Mouse (Mus musculus) lung, adult 2 months (tissue): ENCODE results near the gene Zfp839. TPM values are rescaled to one million over a fixed set of nuclear protein-coding genes. Genes with fewer than 3 reads are reported as not detected.

Source experiments
- DNase-seq: peaks from one replicate; pipeline ENCODE4 v3.0.0; 2022
- H3K4me1 ChIP-seq: fragments of 200-500 bp; 2 replicates; pipeline ENCODE4 v1.6.1; 2011; ENCODE audit warnings: low read length; ENCODE audit not compliant: control insufficient read depth, insufficient read depth
- H3K4me3 ChIP-seq: fragments of 200-500 bp; replicated peaks from 2 replicates; pipeline ENCODE3; 2011; ENCODE audit warnings: low read depth, mild to moderate bottlenecking, control low read depth, low read length; ENCODE audit errors: extremely low read depth
- CTCF ChIP-seq: fragments of 200-500 bp; IDR thresholded peaks from 2 replicates; pipeline ENCODE4 v1.5.1; 2011; ENCODE audit warnings: mild to moderate bottlenecking, low read length, control low read depth; ENCODE audit not compliant: insufficient read depth
- POLR2A ChIP-seq: fragments of 200-500 bp; IDR thresholded peaks from 2 replicates; pipeline ENCODE4 v1.6.1; 2011; ENCODE audit warnings: low read depth, mild to moderate bottlenecking, control low read depth, low read length, borderline replicate concordance; ENCODE audit errors: extremely low read depth
- WGBS: fragments of 180-500 bp; shearing (Covaris S2); methylation state at CpG from one replicate; pipeline ENCODE4 v1.1.7; 2018; 5-methylcytosine and 5-hydroxymethylcytosine counted together
- polyA plus RNA-seq: library from polyadenylated mRNA; depleted of rRNA; stranded (reverse); fragments of >200 nt; gene quantifications from 2 replicates; pipeline ENCODE4 v1.2.3, GENCODE M21; 2012

The Zfp839 gene
- polyA plus RNA-seq, 1 experiment, result 5.7 TPM

DNA sequence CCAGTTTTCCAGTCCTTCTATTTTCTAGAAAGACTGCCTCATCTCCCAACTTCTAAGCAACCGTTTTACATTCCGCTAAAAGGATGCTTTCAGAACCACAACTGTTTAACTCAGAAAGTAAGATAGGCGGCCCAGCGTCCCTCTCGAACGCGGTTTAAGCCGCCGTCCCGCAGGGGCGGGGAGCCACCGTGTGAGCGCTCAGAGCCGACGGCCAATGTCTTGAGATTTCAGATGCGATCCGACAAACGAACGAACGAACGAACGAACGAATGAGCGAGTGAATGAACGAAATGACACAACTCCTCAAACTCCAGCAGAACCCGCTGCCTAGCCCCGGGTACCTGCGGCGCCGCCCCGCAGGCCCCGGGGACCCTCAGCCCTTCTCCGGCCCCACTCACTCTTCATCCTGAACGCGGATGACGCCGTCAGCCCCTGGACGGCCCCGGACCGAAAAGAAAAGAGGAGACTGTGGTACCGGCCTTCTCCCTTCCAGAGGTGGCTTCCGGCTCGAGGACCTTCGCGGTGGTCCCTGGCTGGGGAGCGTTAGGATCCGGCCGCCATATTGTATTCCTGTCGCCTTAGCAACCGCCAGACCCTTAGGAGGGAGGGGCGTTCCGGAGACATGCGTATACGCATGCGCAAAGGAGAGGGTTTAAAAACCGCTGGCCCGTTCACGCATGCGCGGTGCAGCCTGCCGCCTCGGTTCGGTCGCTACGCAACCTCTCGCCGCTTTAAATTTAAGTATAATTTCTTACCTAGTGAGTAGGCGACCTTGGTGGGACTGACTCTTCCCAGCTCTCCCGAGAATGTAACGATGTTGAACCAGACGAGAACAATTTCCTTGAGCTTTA, 9.5 kb upstream of the Zfp839 start, which contains the start of gene Mok:
Mok (minus strand) TSS at position 592 of the 851 bp plus-strand sequence.
- WGBS, result under 1% methylated on average over 71 of the region's 71 CpGs
- Histone ChIP-seq H3K4me3 (peak within 1 kb of the TSS; percentile 89), H3K4me1 (peaks cover 2% of the 10 kb centered on the region; the same call in 1 of the 2 replicates)
- TF ChIP-seq POLR2A (peak; percentile 39; the same call in 1 of the 2 replicates), CTCF (no peak)
- DNase-seq, result peak; percentile 96

DNA sequence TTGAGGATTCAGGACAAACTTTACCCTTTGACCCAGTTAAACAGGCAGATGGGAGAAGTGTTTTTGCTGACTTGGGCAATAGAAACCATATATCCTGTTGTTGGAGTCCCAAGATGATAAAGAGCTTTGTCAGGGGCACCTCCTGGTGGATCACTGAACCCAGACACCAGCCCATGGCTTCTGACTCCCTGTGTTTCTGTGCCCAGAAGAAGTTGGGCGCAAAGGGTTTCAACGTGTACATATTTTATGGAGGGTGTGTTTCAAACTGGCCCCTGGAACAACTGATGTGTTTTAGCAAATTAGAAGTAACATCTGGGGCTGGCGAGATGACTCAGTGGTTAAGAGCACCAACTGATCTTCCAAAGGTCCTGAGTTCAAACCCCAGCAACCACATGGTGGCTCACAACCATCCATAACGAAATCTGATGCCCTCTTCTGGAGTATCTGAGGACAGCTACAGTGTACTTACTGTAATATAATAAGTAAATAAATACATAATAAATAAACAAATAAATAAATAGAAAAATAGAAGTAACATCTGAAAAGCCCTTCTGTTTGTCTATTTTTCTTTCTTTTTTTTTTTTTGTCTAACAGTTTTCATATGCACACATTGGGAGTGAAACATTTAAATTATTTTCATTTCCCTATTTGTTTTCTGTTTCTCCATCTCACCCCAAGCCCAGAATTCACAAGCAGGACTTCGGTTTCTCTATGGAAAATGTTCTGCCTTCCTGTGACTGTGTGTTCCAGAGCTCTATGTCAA, 8.1 kb upstream of the Zfp839 start:
- TF ChIP-seq POLR2A (no peak), CTCF (no peak)
- Histone ChIP-seq H3K4me1 (peaks cover 2% of the 10 kb centered on the region; the same call in 1 of the 2 replicates), H3K4me3 (no peak overlapping the region)
- DNase-seq, result no peak
- 67% methylated on average over 5 of the region's 5 CpGs for WGBS

DNA sequence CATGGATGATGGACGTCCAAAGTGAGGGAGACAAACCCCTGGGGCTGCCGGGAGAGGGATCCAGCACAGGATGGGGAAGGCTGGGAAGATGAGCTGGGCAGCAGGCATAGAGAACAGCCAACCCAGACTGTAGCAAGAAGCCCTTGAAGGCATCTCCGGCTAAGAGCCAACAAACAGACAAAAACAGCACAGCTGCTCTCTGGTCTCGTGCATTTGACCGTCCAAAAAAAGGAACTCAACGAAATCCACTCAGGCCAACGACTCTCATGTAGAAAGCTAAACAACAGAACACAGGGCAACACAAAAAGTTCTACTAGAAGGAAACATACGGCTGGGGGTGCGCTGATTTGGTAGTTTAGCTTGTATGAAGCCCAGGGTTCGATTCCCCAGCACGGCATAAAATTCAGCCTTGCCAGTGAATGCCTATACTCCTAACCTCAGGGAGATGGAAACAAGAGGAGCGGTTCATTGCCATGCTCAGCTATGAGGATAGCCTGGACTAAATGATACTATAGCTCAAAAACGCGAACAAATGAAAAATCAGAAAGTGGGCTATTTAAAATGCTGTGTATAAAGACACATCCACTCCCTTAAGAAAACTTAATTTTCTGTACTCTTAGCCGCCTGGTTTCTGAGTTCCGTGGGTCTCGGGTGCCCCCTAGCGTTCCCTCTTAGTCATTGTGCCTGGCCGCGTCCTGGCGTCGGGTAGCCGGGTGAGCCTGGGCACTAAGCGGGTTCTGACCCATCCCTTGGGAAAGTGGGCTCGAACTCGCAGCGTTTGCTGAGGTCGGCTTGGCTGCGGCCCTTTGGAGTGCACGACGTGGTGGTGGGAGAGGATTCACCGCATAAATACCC, 6.6 kb upstream of the Zfp839 start:
- WGBS, result 17% methylated on average over 32 of the region's 32 CpGs
- Histone ChIP-seq H3K4me3 (peak overlapping the region; percentile 69), H3K4me1 (peaks cover 2% of the 10 kb centered on the region; the same call in 1 of the 2 replicates)
- TF ChIP-seq CTCF, result peak; percentile 79
- TF ChIP-seq POLR2A, result no peak
- DNase-seq, result peak; percentile 86

DNA sequence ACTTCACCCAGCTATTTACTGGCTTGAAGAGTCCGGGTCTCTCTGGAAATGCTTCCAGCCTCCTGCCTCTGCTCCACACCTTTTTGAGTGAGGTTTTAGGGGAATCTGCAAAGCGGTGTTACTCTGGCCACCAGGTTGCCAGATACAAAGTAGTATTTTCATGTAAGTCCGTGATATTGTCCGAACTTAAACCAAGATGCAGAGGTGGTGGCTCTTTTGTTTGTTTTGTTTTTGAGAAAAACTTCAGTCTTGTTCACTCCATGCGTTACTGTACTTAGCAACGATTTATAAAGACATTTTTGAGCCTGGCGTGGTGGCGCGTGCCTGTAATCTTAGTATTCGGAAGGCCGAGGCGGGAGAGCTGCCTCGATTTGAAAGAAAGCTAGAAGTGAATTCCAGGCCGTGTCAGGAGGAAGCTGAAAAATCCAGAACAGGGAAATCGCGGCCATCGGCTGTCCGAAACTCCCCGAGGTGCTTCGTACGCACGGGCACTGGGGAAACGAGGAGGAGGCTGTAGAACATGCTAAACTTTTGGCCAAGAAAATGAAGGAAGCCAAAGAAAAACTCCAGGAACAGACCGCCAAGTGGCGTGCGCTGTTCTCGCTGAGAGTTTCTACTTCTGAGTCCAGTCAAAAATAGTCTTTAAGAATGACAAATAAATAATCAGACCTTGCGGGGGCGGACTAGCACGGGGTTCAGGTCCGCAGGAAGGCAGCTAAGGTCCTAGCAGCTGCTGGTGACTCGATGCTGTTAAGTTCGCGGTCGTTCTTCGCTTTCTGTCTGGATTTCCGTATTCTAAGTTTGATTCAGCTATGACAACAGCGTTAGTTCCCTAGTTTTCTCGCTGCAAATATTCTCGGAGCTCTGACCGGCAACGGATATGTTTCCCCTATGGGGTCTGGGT, 5.6 kb upstream of the Zfp839 start:
- no peak for TF ChIP-seq CTCF
- TF ChIP-seq POLR2A, result no peak
- Histone ChIP-seq H3K4me1 (peaks cover 2% of the 10 kb centered on the region; the same call in 1 of the 2 replicates), H3K4me3 (peak overlapping the region; percentile 72)
- WGBS, result under 1% methylated on average over 42 of the region's 42 CpGs
- peak; percentile 53 for DNase-seq

DNA sequence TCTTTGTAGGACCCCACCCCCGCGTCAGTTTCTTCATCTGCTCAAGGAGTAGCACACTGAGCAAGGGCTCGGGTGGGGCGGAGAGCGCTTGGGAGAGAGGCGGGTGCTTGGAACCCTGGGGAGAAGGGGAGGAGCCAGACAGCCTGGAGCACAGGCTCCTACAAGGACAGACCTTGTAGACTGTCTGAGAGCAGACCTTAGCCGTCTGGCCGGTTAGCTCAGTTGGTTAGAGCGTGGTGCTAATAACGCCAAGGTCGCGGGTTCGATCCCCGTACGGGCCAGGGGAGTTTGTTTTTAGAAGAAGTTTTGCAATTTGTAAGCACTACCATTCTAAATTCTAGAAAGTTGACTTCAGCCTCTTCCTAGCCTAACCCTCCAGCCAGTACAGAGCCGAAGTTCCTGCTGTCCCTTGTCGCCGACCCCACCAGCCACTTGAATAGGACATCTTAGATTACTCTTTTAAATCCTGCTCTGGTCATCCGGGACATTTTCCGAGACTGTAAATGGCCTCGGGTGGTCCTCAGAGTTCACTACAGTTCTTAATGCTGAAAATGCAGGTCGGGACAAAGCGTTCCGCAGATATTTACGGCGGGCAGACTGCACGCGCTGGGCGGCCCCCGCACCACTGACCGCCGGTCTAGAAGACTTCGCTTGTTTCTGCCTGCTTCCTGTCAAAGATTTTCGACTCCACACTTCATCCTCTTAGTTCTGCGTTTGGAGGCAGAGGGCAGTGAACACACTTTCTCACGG, 4.7 kb upstream of the Zfp839 start:
- TF ChIP-seq POLR2A (no peak; the same call in 1 of the 2 replicates), CTCF (no peak)
- WGBS, result under 1% methylated on average over 36 of the region's 36 CpGs

DNA sequence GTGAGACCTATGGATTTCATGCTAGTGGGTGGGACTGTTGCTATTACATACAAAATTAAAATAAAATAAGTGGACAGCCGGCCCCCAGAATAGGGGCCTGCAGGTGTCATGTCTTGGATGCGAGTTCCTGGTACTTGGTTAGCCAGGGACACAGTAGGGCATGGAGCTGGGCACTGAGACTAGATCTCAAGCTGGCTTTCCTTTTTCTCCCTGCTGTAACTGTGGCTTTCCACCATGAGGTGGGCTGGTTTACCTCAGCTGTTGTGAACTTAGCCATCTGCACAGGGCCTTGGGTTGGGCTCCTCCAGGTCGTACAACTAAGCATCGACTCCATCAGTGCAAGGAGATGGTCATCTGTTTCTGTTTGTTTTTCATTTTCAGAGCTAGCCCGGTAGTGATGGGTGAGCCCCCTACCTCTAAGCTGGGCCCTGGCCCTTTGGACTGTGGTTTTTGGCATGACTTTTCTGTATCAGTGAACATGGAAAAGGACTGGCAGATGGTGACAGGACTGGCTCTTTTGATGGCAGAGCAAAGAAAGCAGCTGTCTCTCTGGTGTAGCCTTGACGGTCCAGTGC, 3.8 kb upstream of the Zfp839 start:
- Histone ChIP-seq H3K4me3 (no peak overlapping the region), H3K4me1 (peaks cover under 1% of the 10 kb centered on the region; the same call in 1 of the 2 replicates)
- 76% methylated on average over 6 of the region's 6 CpGs for WGBS
- TF ChIP-seq POLR2A, result no peak
- no peak for TF ChIP-seq CTCF
- DNase-seq, result no peak

More for the DNA sequence above, 4.7 kb upstream of the Zfp839 start:
- Histone ChIP-seq H3K4me3 (peak overlapping the region; percentile 72), H3K4me1 (peaks cover 2% of the 10 kb centered on the region; the same call in 1 of the 2 replicates)
- peak; percentile 96 for DNase-seq

DNA sequence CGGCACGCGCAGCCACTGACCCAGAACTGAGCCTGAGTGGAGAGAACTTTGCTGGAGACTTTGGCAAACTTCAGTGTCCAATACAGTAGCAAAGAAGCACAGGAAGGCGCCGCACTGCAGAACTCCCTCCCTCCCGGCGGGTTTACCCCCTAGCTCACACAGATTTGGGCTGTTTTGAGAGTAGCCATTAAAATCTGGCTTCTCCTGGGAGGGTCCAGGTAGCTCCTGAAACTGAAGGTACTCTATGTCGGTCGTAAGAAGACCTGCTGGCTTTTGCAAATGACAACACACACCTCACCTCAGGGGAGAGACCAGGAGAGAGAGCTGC, 840 bp downstream of the Zfp839 start:
- TF ChIP-seq POLR2A, result no peak
- no peak for TF ChIP-seq CTCF
- 13% methylated on average over 9 of the region's 9 CpGs for WGBS
- Histone ChIP-seq H3K4me1 (peaks cover 2% of the 10 kb centered on the region; the same call in 1 of the 2 replicates), H3K4me3 (peak overlapping the region; percentile 91)
- no peak for DNase-seq

DNA sequence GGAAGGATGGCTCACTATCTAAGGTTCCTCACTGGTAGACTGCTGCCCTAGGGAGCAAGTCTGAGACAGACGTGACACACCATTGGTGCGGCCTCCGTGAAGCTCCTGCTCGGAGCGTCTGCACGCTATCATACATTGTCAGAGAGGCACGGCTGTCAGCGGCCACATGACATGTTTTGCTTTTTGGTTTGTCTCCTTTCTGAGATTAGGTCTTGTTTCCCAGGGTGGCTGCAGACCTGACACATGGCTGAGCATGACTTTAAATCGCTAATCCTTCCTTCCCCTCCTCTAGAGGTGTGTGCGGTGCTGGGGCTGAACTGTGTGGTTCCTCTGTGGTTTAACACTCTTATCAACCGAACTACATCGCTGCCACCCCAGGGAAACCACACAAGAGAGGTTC, 1.4 kb downstream of the Zfp839 start:
- DNase-seq, result no peak
- WGBS, result 60% methylated on average over 12 of the region's 12 CpGs
- no peak for TF ChIP-seq POLR2A
- Histone ChIP-seq H3K4me1 (peaks cover 2% of the 10 kb centered on the region; the same call in 1 of the 2 replicates), H3K4me3 (no peak overlapping the region)
